Mouse (Mus musculus): Measurements from ENCODE around the gene Gm20388. TPM values are rescaled to one million over a fixed set of nuclear protein-coding genes. Genes with fewer than 3 reads are reported as not detected.

Gm20388 gene
- total and polyA plus RNA-seq, 2 experiments from 2014 or later: 51.3 TPM; not detected in 1

GRCm38 (mm10) chr8:121938732-121939131 is 2028.1 kb downstream of the Gm20388 start:
- no peaks in the 10 kb centered on the region for H3K27me3 ChIP-seq (ENCODE audit: insufficient read depth, low read length)
- H3K4me3 ChIP-seq (ENCODE audit: low read depth, low read length): no peak overlapping the region
- H3K4me1 ChIP-seq (ENCODE audit: insufficient read depth): peaks cover 14% of the 10 kb centered on the region
- H3K9me3 ChIP-seq (ENCODE audit: low read length): no peaks in the 10 kb centered on the region
- DNase-seq (no peak), ATAC-seq (no peak)
- no peaks in the 10 kb centered on the region for H3K36me3 ChIP-seq (ENCODE audit: insufficient read depth)
- TF ChIP-seq CTCF (IDR thresholded peaks at IDR 0.05; ENCODE audit: low read depth): no peak
- 82% methylated on average over 7 of the region's 7 CpGs for WGBS
- no peak overlapping the region for H3K9ac ChIP-seq
- H3K27ac ChIP-seq (ENCODE audit: low read depth, low read length): no peak overlapping the region
- no peak overlapping the region for H3K4me2 ChIP-seq (ENCODE audit: low read depth)

GRCm38 (mm10) chr8:121943057-121943540 is 2032.5 kb downstream of the Gm20388 start:
- Histone ChIP-seq H3K27me3 (ENCODE audit: insufficient read depth, low read length) (no peaks in the 10 kb centered on the region), H3K4me2 (ENCODE audit: low read depth) (no peak overlapping the region), H3K4me3 (ENCODE audit: low read depth, low read length) (no peak overlapping the region), H3K36me3 (ENCODE audit: insufficient read depth) (no peaks in the 10 kb centered on the region), H3K9ac (no peak overlapping the region), H3K27ac (ENCODE audit: low read depth, low read length) (no peak overlapping the region), H3K4me1 (ENCODE audit: insufficient read depth) (peaks cover under 1% of the 10 kb centered on the region; the same call in 1 of the 2 replicates), H3K9me3 (ENCODE audit: low read length) (no peaks in the 10 kb centered on the region)
- ATAC-seq: no peak
- TF ChIP-seq CTCF (IDR thresholded peaks at IDR 0.05; ENCODE audit: low read depth): no peak
- no peak for DNase-seq
- 49% methylated on average over 2 of the region's 2 CpGs for WGBS

DNA sequence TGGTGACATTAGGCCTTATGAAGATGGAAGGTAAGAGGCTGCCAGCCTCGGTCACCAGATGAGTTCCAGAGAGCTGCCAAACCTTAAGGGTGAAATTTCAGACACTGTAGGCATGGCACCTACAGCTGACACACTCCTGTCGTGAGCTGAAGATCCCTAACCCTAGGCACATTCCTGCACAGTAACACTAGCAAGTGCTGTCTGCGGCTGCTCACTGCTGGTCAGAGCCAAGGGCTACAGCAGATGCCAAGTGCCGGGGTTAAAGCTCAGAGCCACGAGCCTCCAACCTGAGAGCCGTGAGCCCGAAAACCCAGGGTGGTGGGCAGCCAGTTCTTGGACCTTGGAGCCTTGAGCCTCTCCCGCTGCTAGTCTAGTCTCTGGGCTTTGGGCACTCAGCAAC is 2033.1 kb downstream of the Gm20388 start:
- Histone ChIP-seq H3K36me3 (ENCODE audit: insufficient read depth) (no peaks in the 10 kb centered on the region), H3K4me1 (ENCODE audit: insufficient read depth) (peaks cover 5% of the 10 kb centered on the region; the same call in 1 of the 2 replicates), H3K4me3 (ENCODE audit: low read depth, low read length) (no peak overlapping the region), H3K9ac (no peak overlapping the region), H3K4me2 (ENCODE audit: low read depth) (no peak overlapping the region), H3K27ac (ENCODE audit: low read depth, low read length) (no peak overlapping the region), H3K27me3 (ENCODE audit: insufficient read depth, low read length) (no peaks in the 10 kb centered on the region), H3K9me3 (ENCODE audit: low read length) (no peaks in the 10 kb centered on the region)
- ATAC-seq (no peak), DNase-seq (no peak)
- no peak for TF ChIP-seq CTCF (IDR thresholded peaks at IDR 0.05; ENCODE audit: low read depth)
- 82% methylated on average over 8 of the region's 8 CpGs for WGBS

DNA sequence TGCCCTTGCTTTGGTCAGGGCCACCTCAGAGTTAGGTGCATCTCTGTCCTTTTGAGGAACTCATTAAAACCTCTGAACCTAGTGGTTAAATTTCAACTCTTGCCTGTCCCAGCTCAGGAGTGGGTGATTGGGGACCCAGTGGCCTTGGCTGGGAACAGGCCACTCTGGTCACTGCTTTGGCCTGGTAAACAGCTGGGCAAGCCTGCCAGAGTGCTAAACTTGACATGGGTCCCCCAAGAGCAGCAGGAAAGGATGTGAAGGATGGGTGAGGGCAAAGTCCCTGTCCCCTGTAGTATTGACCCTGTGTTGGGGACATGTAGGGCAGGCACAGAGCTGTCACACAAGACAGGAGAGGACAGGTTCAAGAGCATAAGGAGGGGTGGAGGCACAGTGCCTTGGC is 2034.2 kb downstream of the Gm20388 start, which contains the start of gene Car5a:
Gene Car5a, minus strand, starts transcription at position 74 of the 400 bp plus-strand sequence.
- H3K36me3 ChIP-seq (ENCODE audit: insufficient read depth): no peaks in the 10 kb centered on the region
- H3K4me3 ChIP-seq (ENCODE audit: low read depth, low read length): no peak within 1 kb of the TSS
- no peak within 1 kb of the TSS for H3K9ac ChIP-seq
- H3K27ac ChIP-seq (ENCODE audit: low read depth, low read length): no peak within 1 kb of the TSS
- DNase-seq (no peak), ATAC-seq (no peak)
- no peak for TF ChIP-seq CTCF (IDR thresholded peaks at IDR 0.05; ENCODE audit: low read depth)
- no peaks in the 10 kb centered on the region for H3K9me3 ChIP-seq (ENCODE audit: low read length)
- H3K4me2 ChIP-seq (ENCODE audit: low read depth): no peak within 1 kb of the TSS
- H3K4me1 ChIP-seq (ENCODE audit: insufficient read depth): peaks cover 5% of the 10 kb centered on the region; the same call in 1 of the 2 replicates
- no peaks in the 10 kb centered on the region for H3K27me3 ChIP-seq (ENCODE audit: insufficient read depth, low read length)

DNA sequence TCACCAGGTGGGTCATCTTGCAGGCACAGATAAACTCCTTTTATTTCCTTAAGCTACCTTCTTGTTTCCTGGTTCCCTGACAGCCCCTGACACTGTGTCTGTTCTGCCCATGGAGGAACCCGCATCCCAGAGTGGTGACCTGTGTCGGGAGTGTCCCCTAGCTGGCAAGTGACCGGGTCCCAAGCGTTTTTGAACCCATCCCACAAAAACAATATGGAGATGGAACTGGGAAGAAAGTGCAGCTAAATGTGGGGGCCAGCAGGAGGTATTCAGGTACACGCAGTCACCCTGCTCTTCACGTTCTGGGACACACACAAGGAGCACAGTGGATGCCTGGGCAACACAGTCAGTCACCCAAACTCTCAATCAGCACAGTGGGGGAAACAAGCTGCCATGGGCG is 2035.7 kb downstream of the Gm20388 start:
- ATAC-seq: no peak
- WGBS: 83% methylated on average over 7 of the region's 7 CpGs

DNA sequence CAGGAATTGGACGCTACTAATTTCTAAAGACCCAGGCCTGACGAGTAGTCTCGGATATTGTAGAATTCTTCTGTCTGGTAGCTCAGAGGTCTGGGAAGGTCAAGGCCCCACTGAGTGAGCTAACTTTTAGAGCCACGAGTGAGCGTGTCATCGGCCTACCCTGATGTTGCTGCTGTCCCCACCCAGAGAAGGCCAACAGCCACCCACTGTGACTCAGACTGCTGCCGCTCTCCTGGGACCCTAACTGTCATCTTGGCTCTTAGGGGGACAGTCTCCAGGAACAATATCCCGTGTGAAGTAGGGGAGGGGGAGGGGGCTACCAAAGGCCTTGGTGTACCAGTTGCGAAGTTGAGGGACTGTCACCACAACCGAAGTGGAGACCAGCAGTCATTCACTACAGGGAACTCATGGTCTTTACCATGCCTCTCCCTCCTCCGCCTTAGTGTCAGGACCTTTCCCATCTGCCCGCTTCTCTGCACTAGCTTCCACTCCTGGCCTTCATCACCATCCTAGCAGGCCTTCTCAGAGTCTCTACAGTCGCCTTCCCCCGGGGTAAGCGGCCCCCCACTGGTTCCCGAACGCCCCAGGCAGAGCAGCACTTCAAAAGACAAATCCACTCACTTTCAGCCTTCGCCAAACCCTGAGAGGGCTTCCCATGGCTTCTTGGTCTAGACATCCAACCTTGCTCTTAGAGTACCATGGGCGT is 2036.6 kb downstream of the Gm20388 start:
- no peak for DNase-seq
- Histone ChIP-seq H3K4me3 (ENCODE audit: low read depth, low read length) (peak overlapping the region; percentile 34; the same call in 1 of the 2 replicates), H3K27me3 (ENCODE audit: insufficient read depth, low read length) (no peaks in the 10 kb centered on the region), H3K9me3 (ENCODE audit: low read length) (no peaks in the 10 kb centered on the region), H3K9ac (peak overlapping the region; percentile 49; the same call in 1 of the 2 replicates), H3K36me3 (ENCODE audit: insufficient read depth) (no peaks in the 10 kb centered on the region), H3K27ac (ENCODE audit: low read depth, low read length) (0 out of 2 replicates have a peak overlapping the region, but pooled peaks have one; percentile 62), H3K4me1 (ENCODE audit: insufficient read depth) (peaks cover 12% of the 10 kb centered on the region), H3K4me2 (ENCODE audit: low read depth) (peak overlapping the region; percentile 65)
- TF ChIP-seq CTCF (IDR thresholded peaks at IDR 0.05; ENCODE audit: low read depth): no peak
- no peak for ATAC-seq
- 23% methylated on average over 19 of the region's 19 CpGs for WGBS

More for the DNA sequence above, 2035.7 kb downstream of the Gm20388 start:
- DNase-seq: no peak
- Histone ChIP-seq H3K9ac (no peak overlapping the region), H3K4me2 (ENCODE audit: low read depth) (no peak overlapping the region), H3K36me3 (ENCODE audit: insufficient read depth) (no peaks in the 10 kb centered on the region), H3K27ac (ENCODE audit: low read depth, low read length) (no peak overlapping the region), H3K27me3 (ENCODE audit: insufficient read depth, low read length) (no peaks in the 10 kb centered on the region), H3K4me3 (ENCODE audit: low read depth, low read length) (no peak overlapping the region), H3K4me1 (ENCODE audit: insufficient read depth) (peaks cover 5% of the 10 kb centered on the region; the same call in 1 of the 2 replicates), H3K9me3 (ENCODE audit: low read length) (no peaks in the 10 kb centered on the region)
- TF ChIP-seq CTCF (IDR thresholded peaks at IDR 0.05; ENCODE audit: low read depth): no peak

DNA sequence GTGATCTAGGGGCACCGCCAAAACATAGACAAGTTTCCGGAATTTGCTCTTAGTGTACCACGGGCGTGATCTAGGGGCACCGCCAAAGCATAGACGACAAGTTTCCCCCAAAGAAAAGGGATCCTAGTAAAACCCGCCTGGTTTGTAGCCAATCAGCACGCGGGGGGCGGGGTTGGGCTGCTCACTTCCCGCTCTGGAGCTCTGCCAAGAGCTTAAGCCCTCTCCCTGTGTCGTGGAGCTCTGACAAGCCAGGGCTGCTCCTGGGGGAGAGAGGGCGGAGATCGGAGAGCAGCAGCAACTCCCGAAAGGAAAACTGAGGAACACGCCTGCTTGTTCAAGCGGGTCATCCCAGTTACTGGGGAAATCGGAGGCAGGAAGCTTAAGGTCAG is 2037.1 kb downstream of the Gm20388 start:
- ATAC-seq (no peak), DNase-seq (peak; percentile 93)
- Histone ChIP-seq H3K4me1 (ENCODE audit: insufficient read depth) (peaks cover 17% of the 10 kb centered on the region), H3K36me3 (ENCODE audit: insufficient read depth) (no peaks in the 10 kb centered on the region), H3K4me3 (ENCODE audit: low read depth, low read length) (peak overlapping the region; percentile 34), H3K4me2 (ENCODE audit: low read depth) (peak overlapping the region; percentile 65), H3K9me3 (ENCODE audit: low read length) (no peaks in the 10 kb centered on the region), H3K27me3 (ENCODE audit: insufficient read depth, low read length) (no peaks in the 10 kb centered on the region), H3K9ac (peak overlapping the region; percentile 49), H3K27ac (ENCODE audit: low read depth, low read length) (peak overlapping the region; percentile 62)
- under 1% methylated on average over 18 of the region's 18 CpGs for WGBS
- no peak for TF ChIP-seq CTCF (IDR thresholded peaks at IDR 0.05; ENCODE audit: low read depth)

All from forebrain, postnatal 0 days (tissue).